Mouse (Mus musculus): ENCODE data around the gene Fuca1. TPM values are rescaled to one million over a fixed set of nuclear protein-coding genes. Genes with fewer than 3 reads are reported as not detected.

The Fuca1 gene
- polyA plus RNA-seq, 1 experiment from 2014 or later = 78.4 TPM

GRCm38 (mm10) chr4:135876583-135877020 is 43.9 kb upstream of the Fuca1 start:
- no peaks in the 10 kb centered on the region for H3K9me3 ChIP-seq (ENCODE audit: control insufficient read depth, low read length)
- peak overlapping the region; percentile 53 for H3K9ac ChIP-seq (ENCODE audit: low read depth, low read length)
- 0 out of 2 replicates have a peak overlapping the region, but pooled peaks have one; percentile 63 for H3K27ac ChIP-seq (ENCODE audit: low read depth, low read length)
- H3K27me3 ChIP-seq (replicated peaks; ENCODE audit: control insufficient read depth, insufficient read depth, low read length) = no peaks in the 10 kb centered on the region
- H3K4me3 ChIP-seq (ENCODE audit: low read length) = peak overlapping the region; percentile 9; the same call in 1 of the 2 replicates
- peak overlapping the region; percentile 55 for H3K4me2 ChIP-seq (ENCODE audit: low read length)
- peaks cover 34% of the 10 kb centered on the region for H3K4me1 ChIP-seq (ENCODE audit: control insufficient read depth, insufficient read depth, low read depth, low read length)
- WGBS = under 1% methylated on average over 16 of the region's 16 CpGs
- no peak for ATAC-seq
- peaks cover under 1% of the 10 kb centered on the region for H3K36me3 ChIP-seq (ENCODE audit: control insufficient read depth, insufficient read depth, low read length)

GRCm38 (mm10) chr4:135877742-135878141 is 42.8 kb upstream of the Fuca1 start:
- H3K36me3 ChIP-seq (ENCODE audit: control insufficient read depth, insufficient read depth, low read length) = no peaks in the 10 kb centered on the region
- no peak overlapping the region for H3K4me2 ChIP-seq (ENCODE audit: low read length)
- no peaks in the 10 kb centered on the region for H3K9me3 ChIP-seq (ENCODE audit: control insufficient read depth, low read length)
- WGBS = 68% methylated on average over 2 of the region's 2 CpGs
- no peaks in the 10 kb centered on the region for H3K27me3 ChIP-seq (replicated peaks; ENCODE audit: control insufficient read depth, insufficient read depth, low read length)
- no peak overlapping the region for H3K27ac ChIP-seq (ENCODE audit: low read depth, low read length)
- ATAC-seq = no peak
- H3K9ac ChIP-seq (ENCODE audit: low read depth, low read length) = no peak overlapping the region
- H3K4me3 ChIP-seq (ENCODE audit: low read length) = no peak overlapping the region
- peaks cover 24% of the 10 kb centered on the region for H3K4me1 ChIP-seq (ENCODE audit: control insufficient read depth, insufficient read depth, low read depth, low read length)

- no peak overlapping the region for H3K27ac ChIP-seq (ENCODE audit: low read depth, low read length)
- 57% methylated on average over 6 of the region's 6 CpGs for WGBS
- no peak overlapping the region for H3K4me3 ChIP-seq (ENCODE audit: low read length)
- H3K4me2 ChIP-seq (ENCODE audit: low read length) = no peak overlapping the region
- ATAC-seq = no peak
- H3K36me3 ChIP-seq (ENCODE audit: control insufficient read depth, insufficient read depth, low read length) = no peaks in the 10 kb centered on the region
- H3K27me3 ChIP-seq (replicated peaks; ENCODE audit: control insufficient read depth, insufficient read depth, low read length) = no peaks in the 10 kb centered on the region
- H3K9ac ChIP-seq (ENCODE audit: low read depth, low read length) = no peak overlapping the region
- peaks cover 23% of the 10 kb centered on the region for H3K4me1 ChIP-seq (ENCODE audit: control insufficient read depth, insufficient read depth, low read depth, low read length)
- no peaks in the 10 kb centered on the region for H3K9me3 ChIP-seq (ENCODE audit: control insufficient read depth, low read length)
Observed at GRCm38 (mm10) chr4:135879021-135879420, 41.5 kb upstream of the Fuca1 start.

- 94% methylated on average over 6 of the region's 6 CpGs for WGBS
- Histone ChIP-seq H3K27me3 (replicated peaks; ENCODE audit: control insufficient read depth, insufficient read depth, low read length) (no peaks in the 10 kb centered on the region), H3K4me2 (ENCODE audit: low read length) (no peak overlapping the region), H3K9ac (ENCODE audit: low read depth, low read length) (no peak overlapping the region), H3K4me1 (ENCODE audit: control insufficient read depth, insufficient read depth, low read depth, low read length) (peaks cover 13% of the 10 kb centered on the region), H3K27ac (ENCODE audit: low read depth, low read length) (no peak overlapping the region), H3K36me3 (ENCODE audit: control insufficient read depth, insufficient read depth, low read length) (no peaks in the 10 kb centered on the region), H3K9me3 (ENCODE audit: control insufficient read depth, low read length) (no peaks in the 10 kb centered on the region), H3K4me3 (ENCODE audit: low read length) (no peak overlapping the region)
- no peak for ATAC-seq
Observed at GRCm38 (mm10) chr4:135880018-135880417, 40.5 kb upstream of the Fuca1 start.

- H3K4me2 ChIP-seq (ENCODE audit: low read length) = no peak overlapping the region
- no peak overlapping the region for H3K4me3 ChIP-seq (ENCODE audit: low read length)
- ATAC-seq = no peak
- no peaks in the 10 kb centered on the region for H3K27me3 ChIP-seq (replicated peaks; ENCODE audit: control insufficient read depth, insufficient read depth, low read length)
- peaks cover 12% of the 10 kb centered on the region for H3K4me1 ChIP-seq (ENCODE audit: control insufficient read depth, insufficient read depth, low read depth, low read length)
- no peak overlapping the region for H3K9ac ChIP-seq (ENCODE audit: low read depth, low read length)
- 79% methylated on average over 10 of the region's 10 CpGs for WGBS
- H3K27ac ChIP-seq (ENCODE audit: low read depth, low read length) = no peak overlapping the region
- no peaks in the 10 kb centered on the region for H3K9me3 ChIP-seq (ENCODE audit: control insufficient read depth, low read length)
- H3K36me3 ChIP-seq (ENCODE audit: control insufficient read depth, insufficient read depth, low read length) = no peaks in the 10 kb centered on the region
Observed at GRCm38 (mm10) chr4:135880576-135880975, 40.0 kb upstream of the Fuca1 start.

GRCm38 (mm10) chr4:135882023-135882422 is 38.5 kb upstream of the Fuca1 start:
- Histone ChIP-seq H3K9me3 (ENCODE audit: control insufficient read depth, low read length) (no peaks in the 10 kb centered on the region), H3K27me3 (replicated peaks; ENCODE audit: control insufficient read depth, insufficient read depth, low read length) (no peaks in the 10 kb centered on the region), H3K4me3 (ENCODE audit: low read length) (no peak overlapping the region), H3K27ac (ENCODE audit: low read depth, low read length) (no peak overlapping the region), H3K4me1 (ENCODE audit: control insufficient read depth, insufficient read depth, low read depth, low read length) (peaks cover 1% of the 10 kb centered on the region; the same call in 1 of the 2 replicates), H3K9ac (ENCODE audit: low read depth, low read length) (no peak overlapping the region), H3K36me3 (ENCODE audit: control insufficient read depth, insufficient read depth, low read length) (no peaks in the 10 kb centered on the region), H3K4me2 (ENCODE audit: low read length) (no peak overlapping the region)
- no peak for ATAC-seq
- WGBS = 83% methylated on average over 6 of the region's 6 CpGs

- WGBS = 40% methylated on average over 10 of the region's 10 CpGs
- Histone ChIP-seq H3K27ac (ENCODE audit: low read depth, low read length) (no peak overlapping the region), H3K4me2 (ENCODE audit: low read length) (no peak overlapping the region), H3K4me3 (ENCODE audit: low read length) (no peak overlapping the region), H3K9me3 (ENCODE audit: control insufficient read depth, low read length) (no peaks in the 10 kb centered on the region), H3K36me3 (ENCODE audit: control insufficient read depth, insufficient read depth, low read length) (no peaks in the 10 kb centered on the region), H3K27me3 (replicated peaks; ENCODE audit: control insufficient read depth, insufficient read depth, low read length) (no peaks in the 10 kb centered on the region), H3K4me1 (ENCODE audit: control insufficient read depth, insufficient read depth, low read depth, low read length) (no peaks in the 10 kb centered on the region), H3K9ac (ENCODE audit: low read depth, low read length) (no peak overlapping the region)
- no peak for ATAC-seq
Observed at GRCm38 (mm10) chr4:135883401-135883851, 37.1 kb upstream of the Fuca1 start.

GRCm38 (mm10) chr4:135883881-135884516 is 36.5 kb upstream of the Fuca1 start:
- Histone ChIP-seq H3K9ac (ENCODE audit: low read depth, low read length) (no peak overlapping the region), H3K4me3 (ENCODE audit: low read length) (no peak overlapping the region), H3K27ac (ENCODE audit: low read depth, low read length) (no peak overlapping the region), H3K4me2 (ENCODE audit: low read length) (no peak overlapping the region), H3K27me3 (replicated peaks; ENCODE audit: control insufficient read depth, insufficient read depth, low read length) (no peaks in the 10 kb centered on the region), H3K4me1 (ENCODE audit: control insufficient read depth, insufficient read depth, low read depth, low read length) (no peaks in the 10 kb centered on the region), H3K9me3 (ENCODE audit: control insufficient read depth, low read length) (no peaks in the 10 kb centered on the region), H3K36me3 (ENCODE audit: control insufficient read depth, insufficient read depth, low read length) (no peaks in the 10 kb centered on the region)
- WGBS = 71% methylated on average over 7 of the region's 7 CpGs
- no peak for ATAC-seq

- H3K4me1 ChIP-seq (ENCODE audit: control insufficient read depth, insufficient read depth, low read depth, low read length) = no peaks in the 10 kb centered on the region
- no peak overlapping the region for H3K27ac ChIP-seq (ENCODE audit: low read depth, low read length)
- ATAC-seq = no peak
- H3K4me3 ChIP-seq (ENCODE audit: low read length) = no peak overlapping the region
- no peaks in the 10 kb centered on the region for H3K9me3 ChIP-seq (ENCODE audit: control insufficient read depth, low read length)
- WGBS = 58% methylated on average over 6 of the region's 6 CpGs
- no peaks in the 10 kb centered on the region for H3K27me3 ChIP-seq (replicated peaks; ENCODE audit: control insufficient read depth, insufficient read depth, low read length)
- no peak overlapping the region for H3K4me2 ChIP-seq (ENCODE audit: low read length)
- no peaks in the 10 kb centered on the region for H3K36me3 ChIP-seq (ENCODE audit: control insufficient read depth, insufficient read depth, low read length)
- no peak overlapping the region for H3K9ac ChIP-seq (ENCODE audit: low read depth, low read length)
Observed at GRCm38 (mm10) chr4:135884531-135884930, 36.0 kb upstream of the Fuca1 start.
